Mouse (Mus musculus) kidney, adult 8-10 months (tissue): ENCODE data around the gene Ing5.
A peak's percentile ranks its signal among the peaks of the same experiment; 100 is the strongest.
"Not testable (repeated sequence)": the region's sequence is repeated elsewhere in the genome, so short reads cannot be mapped to it uniquely, and the experiment has no call there.

Source experiments
- DNase-seq, 2 experiments: peaks; one replicate each; pipeline ENCODE4 v3.0.0; 2022

Ing5 gene

DNA sequence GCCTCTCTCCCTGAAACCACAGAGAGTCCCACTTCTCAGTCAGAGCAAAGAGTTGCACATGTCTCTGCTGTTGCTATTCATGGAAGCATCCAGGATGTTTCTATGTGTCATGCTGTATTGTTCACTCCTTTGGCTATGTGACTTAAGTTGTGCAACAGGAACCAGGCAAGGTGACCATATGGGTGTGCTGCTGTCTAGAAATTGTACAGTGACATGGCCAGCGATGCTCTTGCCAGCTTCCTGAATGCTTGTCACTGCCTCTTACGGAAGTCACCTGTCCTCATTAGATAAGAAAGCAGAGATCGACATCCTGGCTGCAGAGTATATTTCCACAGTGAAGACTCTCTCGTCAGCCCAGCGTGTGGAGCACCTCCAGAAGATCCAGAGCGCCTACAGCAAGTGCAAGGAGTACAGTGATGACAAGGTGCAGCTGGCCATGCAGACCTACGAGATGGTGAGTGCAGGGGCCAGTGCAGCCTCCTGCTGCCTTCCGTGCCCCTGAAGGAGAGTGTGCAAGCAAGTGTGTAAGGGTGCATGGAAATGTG is 7.8 kb downstream of the Ing5 start:
- no peak for DNase-seq

DNA sequence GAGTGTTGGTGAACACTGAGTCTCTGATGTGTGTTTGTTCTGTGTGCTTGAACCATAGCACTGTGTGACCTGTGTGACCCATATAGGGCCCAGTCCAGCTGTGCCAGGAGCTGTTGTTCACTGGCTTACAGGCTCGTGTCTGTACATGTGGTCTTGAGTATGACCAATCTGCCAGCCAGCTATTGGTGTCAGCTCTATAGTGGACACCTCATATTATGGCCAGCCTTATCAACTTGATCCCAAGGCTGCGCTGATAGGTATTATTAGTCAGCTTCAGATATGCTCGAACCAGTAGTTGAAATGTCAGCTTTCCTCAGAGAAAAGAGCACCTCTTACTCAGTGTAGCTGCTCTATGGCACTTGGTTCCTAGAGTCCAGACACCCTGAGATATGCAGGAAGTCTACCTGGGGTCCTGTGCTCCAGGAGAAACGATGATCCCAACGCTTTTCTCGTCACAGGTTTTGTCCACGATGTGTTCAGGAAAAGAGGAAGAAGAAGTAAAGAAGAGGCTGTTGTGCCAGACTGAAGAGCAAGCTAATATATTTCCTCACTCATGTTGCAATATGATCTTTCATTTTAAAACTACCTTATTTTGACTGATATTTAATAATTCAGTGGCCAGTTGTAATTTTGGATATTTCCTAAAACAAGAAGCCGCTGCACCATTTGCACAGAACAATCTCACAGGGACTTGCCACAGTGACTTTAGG is 14.2 kb downstream of the Ing5 start:
- no peak for DNase-seq

DNA sequence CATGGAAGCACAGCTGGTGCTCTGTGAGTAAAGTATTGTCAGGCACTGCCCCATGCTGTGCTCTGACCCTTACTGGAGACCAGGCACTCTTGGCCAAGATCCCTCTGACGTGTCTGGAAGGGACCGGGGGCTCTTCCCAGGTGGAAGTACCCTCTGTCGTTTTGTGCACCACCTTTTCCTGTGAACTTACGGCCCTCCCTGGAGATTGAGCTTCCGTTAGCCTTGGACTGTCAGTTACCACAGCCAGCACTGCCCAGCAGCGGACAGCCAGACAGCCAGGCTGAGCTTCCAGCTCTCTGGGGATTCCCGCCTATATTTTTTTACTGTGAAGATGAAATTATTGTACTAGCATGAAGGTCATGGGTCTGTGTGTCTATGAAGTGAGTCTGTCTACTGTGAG is 15.0 kb downstream of the Ing5 start:
- DNase-seq: no peak

DNA sequence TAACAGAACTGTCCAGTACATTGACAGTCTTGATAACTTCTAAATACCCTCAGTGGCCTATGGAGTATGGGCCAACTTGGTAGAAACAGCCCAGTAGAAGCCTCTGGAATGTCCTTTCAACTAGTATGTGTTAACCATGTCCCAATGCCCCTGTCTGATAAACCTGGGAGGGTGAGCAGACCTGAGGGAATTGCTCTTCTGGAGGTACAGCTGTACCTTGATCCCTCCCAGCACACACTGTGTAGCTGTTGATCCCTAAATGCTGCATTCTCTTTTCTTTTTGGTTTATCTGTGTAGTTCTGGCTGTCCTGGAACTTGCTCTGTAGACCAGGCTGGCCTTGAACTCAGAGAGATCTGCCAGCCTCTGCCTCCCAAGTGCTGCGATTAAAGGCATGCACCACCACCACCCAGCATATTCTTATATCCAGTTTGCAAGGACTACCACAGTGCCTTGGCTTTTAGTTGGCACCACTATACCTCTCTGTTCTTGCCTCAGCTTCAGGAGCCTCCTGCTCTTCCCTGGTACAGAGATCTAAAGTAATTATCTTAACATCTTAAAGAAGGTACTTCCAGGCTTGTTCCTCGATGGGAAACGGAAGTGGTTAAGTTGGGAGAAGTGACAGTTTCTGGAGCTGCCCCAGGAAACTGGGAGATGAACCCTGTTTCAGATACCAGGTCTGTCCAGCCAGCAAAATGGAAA is 20.2 kb downstream of the Ing5 start:
- no peak for DNase-seq

DNA sequence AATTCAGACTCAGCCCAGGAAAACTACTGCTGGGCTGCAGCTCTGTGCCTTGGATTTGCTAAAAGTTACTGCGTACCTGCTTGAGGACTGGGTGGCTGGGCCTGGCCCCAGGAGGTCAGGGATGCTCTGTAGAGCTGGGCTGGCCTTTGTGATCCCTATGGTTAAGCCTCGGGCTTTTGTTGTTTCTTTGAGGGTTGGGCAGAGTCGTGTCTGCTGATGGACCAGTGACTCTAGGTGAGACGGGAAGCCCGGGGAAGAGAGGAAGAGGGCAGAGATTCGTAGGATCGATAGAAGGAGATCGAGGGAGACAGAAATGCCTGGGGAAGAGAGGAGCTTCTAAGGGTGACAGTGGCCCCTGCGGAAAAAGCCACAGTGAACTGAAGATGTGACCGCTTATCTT is 20.8 kb downstream of the Ing5 start, which contains the start of gene D2hgdh:
Gene D2hgdh (plus strand): TSS at position 301 of the 400 bp plus-strand sequence.
- DNase-seq: no peak

DNA sequence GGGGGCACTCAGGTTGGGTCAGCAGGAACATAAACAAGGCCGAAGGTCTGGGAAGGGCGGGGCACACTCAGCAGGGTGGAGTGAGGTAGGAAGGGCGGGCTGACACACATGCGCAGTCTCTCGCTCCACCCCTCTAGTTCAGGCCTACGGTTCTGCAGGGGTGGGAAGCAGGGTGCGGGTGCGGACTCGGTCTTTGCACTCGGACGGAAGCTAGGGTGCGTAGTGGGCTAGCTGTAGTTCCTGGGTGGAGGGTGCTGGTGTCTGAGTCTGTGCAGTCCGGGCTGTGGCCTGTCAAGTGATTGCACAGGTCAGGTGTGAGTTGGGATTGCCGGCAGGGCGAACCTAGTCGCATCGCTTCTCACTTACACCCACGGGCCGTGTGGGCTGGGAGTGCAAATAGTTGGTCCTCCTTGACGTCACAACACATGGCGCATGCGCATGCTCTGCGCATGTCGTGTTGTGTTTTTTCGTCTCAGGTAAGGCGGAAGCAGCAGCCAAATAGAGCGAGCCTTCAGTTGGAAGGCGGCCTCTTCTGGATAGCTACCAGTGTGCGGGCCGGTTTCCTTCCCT is 21.4 kb downstream of the Ing5 start:
- peak; percentile 96 for DNase-seq

DNA sequence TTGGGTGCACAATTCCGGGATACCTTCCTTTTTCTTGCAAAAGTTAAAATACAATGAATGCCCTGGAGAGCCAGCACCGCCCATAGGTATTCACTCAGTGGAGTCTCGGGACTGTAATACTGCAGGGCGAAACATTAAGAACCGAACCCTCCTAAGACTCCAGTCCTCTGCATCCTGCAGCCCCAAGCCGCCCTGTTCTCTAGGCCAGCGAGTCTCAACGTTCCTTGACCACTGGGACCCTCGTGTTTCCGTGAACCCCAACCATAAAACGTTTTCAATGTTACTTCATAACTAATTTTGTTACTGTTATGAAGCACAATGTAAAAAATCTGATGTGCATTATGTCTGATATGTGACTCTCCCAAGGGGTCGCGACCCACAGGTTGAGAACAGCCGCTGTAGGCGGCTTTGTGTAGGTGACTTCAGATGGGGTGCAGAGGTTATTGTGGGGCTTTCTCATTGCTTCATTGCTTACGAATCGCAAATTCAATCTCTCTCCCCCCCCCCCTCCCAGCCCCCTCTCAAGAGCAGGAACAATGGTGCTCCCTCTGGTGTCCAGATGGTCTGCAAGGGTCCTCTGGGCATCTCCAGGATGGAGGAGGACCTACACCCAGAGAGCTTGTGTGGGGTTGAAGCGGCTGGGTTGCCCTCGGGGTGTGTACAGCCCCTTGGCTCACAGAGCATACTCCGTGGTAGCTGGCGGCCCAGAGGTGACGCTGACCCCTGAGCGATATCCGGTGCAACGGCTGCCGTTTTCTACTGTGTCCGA is 22.2 kb downstream of the Ing5 start:
- no peak for DNase-seq

DNA sequence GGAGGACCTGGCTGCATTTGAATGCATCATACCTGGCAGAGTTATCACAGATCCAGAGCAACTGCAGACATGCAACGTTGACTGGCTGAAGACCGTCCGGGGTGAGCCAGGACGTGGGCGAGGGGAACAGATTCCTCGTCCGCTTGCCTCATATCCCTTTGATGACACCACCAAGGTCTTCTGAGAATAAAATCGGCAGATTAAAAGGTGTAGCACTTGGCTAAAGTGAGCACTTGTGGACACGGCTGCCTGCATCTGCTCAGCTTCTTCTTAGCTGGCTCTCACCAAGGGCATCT is 22.7 kb downstream of the Ing5 start:
- DNase-seq: no peak

DNA sequence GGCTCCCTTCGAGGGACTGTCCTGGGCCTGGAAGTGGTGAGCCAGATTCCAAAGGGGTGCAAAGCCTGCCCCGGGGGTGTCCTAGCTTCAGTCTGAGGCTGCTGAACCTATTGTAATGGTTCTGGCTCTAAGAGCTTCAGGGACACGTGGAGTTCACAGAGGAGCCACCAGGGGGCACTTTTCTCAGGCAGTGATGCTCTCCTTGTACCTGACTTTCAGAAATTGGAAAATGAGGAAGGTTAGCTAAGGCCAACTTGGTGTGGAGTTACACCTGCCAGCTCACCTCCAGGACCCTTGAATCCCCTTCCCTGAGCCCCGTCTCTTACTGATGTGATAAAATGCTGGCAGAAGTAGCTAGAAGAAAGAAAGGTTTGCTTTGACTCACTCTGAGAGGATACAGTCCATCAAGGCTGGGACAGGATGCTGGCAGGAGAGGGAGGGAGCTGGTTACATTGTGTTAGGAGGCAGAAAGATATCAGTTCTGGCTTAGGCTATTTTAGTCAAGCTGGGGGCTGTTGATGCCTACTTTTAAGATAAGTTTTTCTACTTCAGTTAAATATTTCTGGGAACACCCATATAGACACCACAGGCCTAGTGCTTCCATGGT is 29.1 kb downstream of the Ing5 start:
- DNase-seq: not testable (repeated sequence)

DNA sequence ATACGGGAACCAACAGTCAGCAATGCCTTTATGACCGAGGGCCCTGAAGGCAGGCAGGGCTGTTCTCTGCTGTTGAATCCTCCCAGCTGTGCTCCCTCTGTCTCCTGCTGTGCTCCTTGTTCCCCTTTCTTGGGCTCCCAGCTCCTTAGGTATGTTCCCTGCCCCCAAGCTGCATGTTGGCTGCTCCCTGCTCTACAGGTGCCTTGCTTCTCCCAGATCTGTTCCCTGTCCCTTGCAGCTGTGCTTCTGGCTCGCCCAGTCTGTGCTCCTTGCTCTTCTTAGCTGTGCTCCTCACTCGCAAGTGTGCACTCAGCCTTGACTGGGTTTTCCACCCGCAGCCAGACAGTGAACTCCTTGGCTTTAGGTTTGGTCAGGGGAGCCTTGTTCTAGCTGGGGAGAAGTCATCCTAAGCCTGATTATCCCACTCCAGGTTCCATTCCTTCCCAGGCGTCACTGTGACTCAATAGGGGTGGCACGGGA is 30.9 kb downstream of the Ing5 start:
- no peak for DNase-seq

DNA sequence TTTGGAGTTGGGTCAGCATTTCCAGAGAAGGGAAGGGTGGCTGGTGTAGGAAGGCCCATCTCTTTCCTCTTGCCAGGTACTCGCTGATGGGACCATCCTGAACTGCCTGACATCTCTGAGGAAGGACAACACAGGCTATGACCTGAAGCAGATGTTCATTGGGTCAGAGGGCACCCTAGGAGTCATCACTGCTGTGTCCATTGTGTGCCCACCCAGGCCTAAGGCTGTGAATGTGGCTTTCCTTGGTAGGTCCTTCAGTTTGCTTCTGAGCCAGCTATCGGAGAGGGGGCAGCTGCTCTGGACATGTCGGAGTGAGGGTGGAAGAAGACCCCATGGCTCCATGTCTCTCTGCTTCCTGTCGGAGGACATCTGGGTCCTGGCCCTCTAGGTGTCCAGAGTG is 31.4 kb downstream of the Ing5 start:
- DNase-seq: no peak

DNA sequence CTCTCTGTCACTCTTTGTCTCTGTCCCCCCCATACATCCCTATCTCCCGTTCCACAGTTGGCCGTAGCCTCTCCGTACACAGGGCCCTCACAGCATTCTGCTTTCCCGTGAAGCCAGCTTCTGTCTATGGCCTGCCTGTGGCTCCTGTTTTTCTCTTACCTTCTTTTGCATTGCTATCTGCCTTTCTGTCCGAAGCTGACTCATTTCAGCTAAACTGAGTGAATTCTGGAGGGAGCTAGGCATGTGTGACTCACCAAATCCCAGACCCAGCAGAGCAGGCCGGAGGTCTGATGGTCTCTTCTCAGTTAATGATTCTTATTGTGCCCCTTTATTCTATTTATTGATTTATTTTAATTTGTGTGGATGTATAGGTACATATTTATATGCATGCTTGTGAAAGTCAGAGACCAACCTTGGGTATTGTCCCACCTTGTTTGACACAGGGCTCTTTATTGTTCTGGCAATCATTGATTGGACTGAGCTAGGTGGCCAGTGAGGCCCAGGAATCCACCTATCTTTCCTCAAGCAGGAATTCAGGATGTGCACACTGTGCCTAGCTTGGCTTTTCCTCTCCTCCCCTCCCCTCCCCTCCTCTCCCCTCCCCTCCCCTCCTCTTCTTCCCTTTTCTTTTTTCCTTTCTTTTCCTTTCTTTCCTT is 32.2 kb downstream of the Ing5 start:
- no peak for DNase-seq

DNA sequence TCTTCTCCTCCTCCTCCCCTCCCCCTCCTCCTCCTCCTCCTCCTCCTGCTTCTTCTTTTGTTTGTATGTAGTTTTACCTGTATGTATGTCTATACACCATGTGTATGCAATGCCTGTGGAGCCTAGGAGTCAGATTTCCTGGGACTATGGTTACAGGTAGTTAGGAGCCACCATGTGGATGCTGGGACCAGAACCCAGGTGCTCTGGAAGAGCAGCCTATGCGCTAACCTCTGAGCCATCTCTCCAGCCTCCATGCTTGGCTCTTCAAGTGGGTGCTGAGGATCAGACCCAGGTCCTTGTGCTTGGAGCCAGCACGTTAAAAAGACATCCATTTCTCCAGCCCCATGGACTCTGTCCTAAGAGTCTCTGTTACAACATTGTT is 32.8 kb downstream of the Ing5 start:
- no peak for DNase-seq

DNA sequence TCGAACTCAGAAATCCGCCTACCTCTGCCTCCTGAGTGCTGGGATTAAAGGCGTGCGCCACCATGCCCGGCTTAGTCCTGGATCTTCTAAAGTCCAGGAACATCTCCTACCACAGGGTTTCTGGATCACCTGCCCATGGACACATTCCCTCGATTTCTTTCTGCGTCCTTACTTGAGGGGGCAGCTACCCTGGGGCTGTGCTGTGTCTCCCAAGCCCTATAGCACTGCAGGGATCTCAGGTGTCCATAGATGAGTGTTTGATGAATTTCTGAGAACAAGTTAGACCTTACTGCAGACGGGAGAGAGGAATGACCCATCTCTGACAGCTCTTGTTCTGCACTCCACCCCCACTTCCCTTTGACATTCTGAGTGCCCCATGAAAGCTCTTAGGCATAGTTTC is 33.6 kb downstream of the Ing5 start:
- DNase-seq: no peak

DNA sequence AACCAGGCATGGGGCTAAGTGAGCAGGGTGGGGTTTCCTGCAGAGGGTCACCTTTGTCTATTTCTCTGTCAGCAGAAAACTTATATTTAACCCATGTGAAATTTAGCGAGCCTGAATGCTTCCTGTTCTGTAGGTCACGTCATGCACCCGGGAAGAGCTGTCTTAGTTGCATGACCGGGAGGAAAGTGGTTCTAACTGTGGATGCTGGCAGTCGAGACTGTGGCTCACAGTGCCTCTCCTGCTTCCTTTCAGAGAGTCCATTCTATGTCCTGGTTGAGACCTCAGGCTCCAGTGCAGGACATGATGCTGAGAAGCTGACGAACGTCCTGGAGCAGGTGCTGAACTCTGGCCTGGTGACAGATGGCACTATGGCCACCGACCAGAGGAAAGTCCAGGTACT is 34.8 kb downstream of the Ing5 start:
- DNase-seq: not testable (repeated sequence)

DNA sequence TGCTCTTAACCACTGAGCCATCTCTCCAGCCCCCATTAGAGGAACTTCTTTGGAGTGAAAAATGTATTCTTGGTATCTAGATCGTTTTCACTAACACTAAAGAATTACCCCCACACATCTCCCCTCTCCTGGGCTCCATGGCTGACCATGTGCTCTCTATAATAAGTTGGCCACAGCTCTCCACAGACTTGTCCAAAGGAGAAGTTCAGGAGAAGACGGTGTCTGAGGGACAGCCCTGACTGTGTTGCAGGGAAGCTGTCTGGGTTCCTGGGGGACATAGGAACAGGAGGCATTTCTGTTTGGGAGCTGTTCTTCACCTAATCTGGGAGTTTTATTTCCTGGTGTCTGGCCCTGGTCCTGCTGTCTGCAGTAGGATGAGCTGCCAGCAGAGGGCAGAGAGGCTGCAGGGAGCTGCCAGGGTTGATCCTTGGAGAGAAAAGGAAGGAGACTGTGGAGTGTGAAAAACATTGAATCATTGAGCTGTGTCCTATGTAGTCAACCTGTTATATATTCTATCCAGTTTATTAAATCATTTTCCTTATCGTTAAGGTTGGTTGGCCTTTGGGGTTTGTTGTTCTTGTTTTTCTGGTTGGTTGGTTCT is 42.1 kb downstream of the Ing5 start:
- not testable (repeated sequence) for DNase-seq

DNA sequence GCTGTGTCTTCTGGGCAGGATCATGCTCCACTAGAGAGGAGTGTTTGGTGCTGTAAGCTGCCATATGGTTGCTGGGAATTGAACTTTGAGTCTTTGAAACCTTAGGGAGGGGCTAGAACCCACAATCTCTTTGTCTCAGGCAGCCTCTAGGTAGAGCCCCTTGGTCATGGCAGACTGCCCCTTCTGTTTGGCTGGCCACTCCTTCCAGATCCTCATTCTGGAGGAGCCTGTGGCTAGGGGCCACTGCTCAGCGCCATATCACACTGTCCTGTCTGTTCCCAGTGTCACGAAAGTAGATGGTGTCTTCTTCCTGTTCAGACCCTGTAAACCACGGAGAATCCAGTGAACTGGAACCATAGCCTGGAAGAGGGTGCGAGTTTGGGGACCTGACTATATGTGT is 52.0 kb downstream of the Ing5 start:
- not testable (repeated sequence) for DNase-seq

DNA sequence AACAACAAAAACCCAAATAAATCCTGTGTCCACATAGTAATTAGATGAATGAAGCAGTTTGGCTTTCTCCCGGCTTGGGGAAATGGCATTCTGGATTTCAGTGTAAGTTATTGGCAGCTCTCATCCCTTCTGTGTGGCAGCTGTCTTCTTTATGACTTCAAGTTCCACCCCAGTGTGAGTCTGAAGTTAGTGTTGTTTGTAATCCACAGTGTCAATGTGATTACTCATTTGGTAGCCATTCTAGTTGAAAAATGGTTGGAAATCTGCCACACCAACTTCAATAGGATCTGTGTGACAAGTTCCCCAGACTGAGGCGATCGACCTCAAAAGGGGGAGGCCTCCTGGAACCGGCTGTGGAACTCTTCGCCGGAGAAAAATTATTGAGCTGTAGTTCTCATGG is 53.6 kb downstream of the Ing5 start:
- DNase-seq: no peak

DNA sequence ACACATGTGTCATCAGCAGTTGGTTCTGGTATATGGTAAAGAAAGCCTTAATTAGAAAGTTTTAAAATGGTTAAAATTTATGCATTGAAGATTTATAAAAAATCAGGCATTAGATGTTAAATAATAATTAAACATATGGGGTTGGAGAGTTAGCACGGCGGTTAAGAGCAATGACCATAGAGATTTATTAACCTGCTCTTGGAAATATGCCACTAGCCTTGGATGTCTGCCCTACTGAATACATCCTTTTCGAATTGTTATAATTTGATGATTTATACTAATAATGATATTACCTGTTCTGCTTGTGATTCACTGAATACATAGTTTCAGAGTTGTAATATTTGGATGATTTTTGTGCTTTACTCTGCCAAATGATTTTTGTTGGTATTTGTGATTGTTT is 54.2 kb downstream of the Ing5 start:
- DNase-seq: no peak

DNA sequence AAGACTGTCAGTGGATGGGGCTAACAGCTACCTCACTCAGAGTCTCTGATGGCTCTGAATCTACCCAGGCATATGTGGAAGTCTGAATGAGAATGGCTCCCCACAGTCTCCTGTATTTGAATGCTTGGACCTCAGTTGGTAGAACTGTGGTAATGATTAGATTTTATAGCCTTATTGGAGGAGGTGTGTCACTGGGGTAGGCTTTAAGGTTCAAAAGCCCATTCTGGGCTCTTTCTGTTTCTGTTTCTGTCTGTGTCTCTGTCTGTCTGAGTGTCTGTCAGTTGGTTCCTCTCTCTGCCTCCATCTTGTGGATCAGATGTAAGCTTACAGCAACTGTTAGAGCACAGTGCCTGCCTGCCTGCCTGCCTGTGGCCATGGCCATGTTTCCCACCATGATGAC is 55.9 kb downstream of the Ing5 start:
- no peak for DNase-seq

DNA sequence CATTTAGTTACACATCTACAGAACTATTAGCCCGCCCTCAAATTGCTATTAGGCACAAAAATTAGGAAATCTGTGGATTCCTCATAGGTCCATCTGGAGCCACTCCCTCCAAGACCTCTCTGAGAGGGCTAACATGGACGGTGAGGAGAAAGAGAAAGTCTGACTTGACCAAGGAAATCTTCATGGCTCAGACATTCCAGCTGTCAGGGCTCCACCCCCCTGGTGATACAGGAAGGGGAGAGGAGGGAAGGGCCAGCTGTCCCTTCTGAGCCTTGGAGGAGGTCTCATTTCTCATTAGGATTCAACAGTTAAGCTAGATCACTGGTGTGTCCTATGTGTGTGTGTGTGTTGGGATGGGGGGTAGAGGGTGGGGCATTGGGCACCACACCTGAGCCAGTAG is 57.3 kb downstream of the Ing5 start, which contains the start of gene Gal3st2:
Gene Gal3st2 (plus strand): TSS at position 259 of the 400 bp plus-strand sequence.
- DNase-seq: not testable (repeated sequence)
